Mouse (Mus musculus): ENCODE results near the gene Amph. TPM values are rescaled to one million over a fixed set of nuclear protein-coding genes. Genes with fewer than 3 reads are reported as not detected.

The Amph gene
- total and polyA plus RNA-seq, 3 experiments, result not detected

GRCm38 (mm10) chr13:19004406-19004805 is 56.4 kb downstream of the Amph start:
- Histone ChIP-seq H3K27ac (ENCODE audit: control insufficient read depth, low read depth, low read length) (no peak overlapping the region), H3K79me2 (ENCODE audit: control insufficient read depth, insufficient read depth, low read length, poor library complexity) (no peaks in the 10 kb centered on the region), H3K27me3 (ENCODE audit: control insufficient read depth in 1 of 2, insufficient read depth in 2 of 2, low read length in 2 of 2) (no peaks in the 10 kb centered on the region), H3K36me3 (ENCODE audit: control insufficient read depth in 1 of 2, insufficient read depth in 2 of 2, low read length in 2 of 2) (no peaks in the 10 kb centered on the region), H3K9me3 (replicated peaks; ENCODE audit: insufficient read depth, low read length) (no peaks in the 10 kb centered on the region), H3K9ac (ENCODE audit: control insufficient read depth, low read depth, low read length, poor library complexity, severe bottlenecking) (no peak overlapping the region), H3K4me1 (ENCODE audit: control insufficient read depth in 1 of 2, insufficient read depth in 2 of 2, low read length in 2 of 2) (no peaks in the 10 kb centered on the region), H3K4me3 (ENCODE audit: control insufficient read depth in 1 of 2, insufficient read depth in 1 of 2, low read depth in 2 of 2, low read length in 2 of 2) (no peak overlapping the region)
- no peak for DNase-seq (ENCODE audit: low read depth, low spot score)
- TF ChIP-seq HCFC1 (IDR thresholded peaks at IDR 0.05; ENCODE audit: low read depth, low read length), result no peak
- TF ChIP-seq RAD21 (IDR thresholded peaks at IDR 0.05; ENCODE audit: low read depth, low read length), result no peak
- no peak for TF ChIP-seq MEF2A (IDR thresholded peaks at IDR 0.05; ENCODE audit: extremely low read depth, insufficient replicate concordance, low read depth, low read length, poor library complexity, severe bottlenecking)

GRCm38 (mm10) chr13:19008440-19008839 is 60.4 kb downstream of the Amph start:
- H3K36me3 ChIP-seq (ENCODE audit: control insufficient read depth in 1 of 2, insufficient read depth in 2 of 2, low read length in 2 of 2), result no peaks in the 10 kb centered on the region
- TF ChIP-seq ZNF384 (IDR thresholded peaks at IDR 0.05; ENCODE audit: low read depth, low read length) (no peak), CTCF (IDR thresholded peaks at IDR 0.05 in 2 of 3, conservative IDR thresholded peaks at IDR 0.05 in 1 of 3; ENCODE audit: control insufficient read depth in 1 of 3, insufficient read depth in 1 of 3, low read depth in 2 of 3, low read length in 3 of 3, poor library complexity in 1 of 3, severe bottlenecking in 1 of 3) (no peak), NRF1 (IDR thresholded peaks at IDR 0.05; ENCODE audit: insufficient read depth, low read depth, low read length, poor library complexity, severe bottlenecking) (no peak), TAL1 (IDR thresholded peaks at IDR 0.05; ENCODE audit: low read length) (no peak), RCOR1 (IDR thresholded peaks at IDR 0.05; ENCODE audit: low read depth, low read length) (no peak), MAFK (IDR thresholded peaks at IDR 0.05; ENCODE audit: borderline replicate concordance, low read depth, low read length) (no peak), UBTF (IDR thresholded peaks at IDR 0.05; ENCODE audit: borderline replicate concordance, insufficient read depth, low read depth, low read length) (no peak), MYC (IDR thresholded peaks at IDR 0.05; ENCODE audit: low read depth, low read length) (no peak), POLR2A (IDR thresholded peaks at IDR 0.05; ENCODE audit: control insufficient read depth in 1 of 2, insufficient read depth in 1 of 2, low read depth in 1 of 2, low read length in 2 of 2, poor library complexity in 1 of 2) (no peak), KAT2A (conservative IDR thresholded peaks at IDR 0.05; ENCODE audit: low read depth, low read length) (no peak), GATA1 (IDR thresholded peaks at IDR 0.05; ENCODE audit: low read depth, low read length) (no peak), ETS1 (IDR thresholded peaks at IDR 0.05; ENCODE audit: low read depth, low read length) (no peak), MXI1 (IDR thresholded peaks at IDR 0.05; ENCODE audit: low read depth, low read length) (no peak), ZKSCAN1 (IDR thresholded peaks at IDR 0.05; ENCODE audit: low read depth, low read length) (no peak), BHLHE40 (IDR thresholded peaks at IDR 0.05; ENCODE audit: borderline replicate concordance, low read depth, low read length) (no peak)
- no peak for DNase-seq (ENCODE audit: low read depth, low spot score)
- H3K4me3 ChIP-seq (ENCODE audit: control insufficient read depth in 1 of 2, insufficient read depth in 1 of 2, low read depth in 2 of 2, low read length in 2 of 2), result no peak overlapping the region
- H3K79me2 ChIP-seq (ENCODE audit: control insufficient read depth, insufficient read depth, low read length, poor library complexity), result no peaks in the 10 kb centered on the region
- no peaks in the 10 kb centered on the region for H3K27me3 ChIP-seq (ENCODE audit: control insufficient read depth in 1 of 2, insufficient read depth in 2 of 2, low read length in 2 of 2)
- H3K9ac ChIP-seq (ENCODE audit: control insufficient read depth, low read depth, low read length, poor library complexity, severe bottlenecking), result no peak overlapping the region
- H3K4me1 ChIP-seq (ENCODE audit: control insufficient read depth in 1 of 2, insufficient read depth in 2 of 2, low read length in 2 of 2), result no peaks in the 10 kb centered on the region
- no peak overlapping the region for H3K27ac ChIP-seq (ENCODE audit: control insufficient read depth, low read depth, low read length)
- H3K9me3 ChIP-seq (replicated peaks; ENCODE audit: insufficient read depth, low read length), result no peaks in the 10 kb centered on the region
